Mouse (Mus musculus) hindbrain, embryonic 13.5 days (tissue): ENCODE measurements around the gene Cabcoco1. TPM values are rescaled to one million over a fixed set of nuclear protein-coding genes. Genes with fewer than 3 reads are reported as not detected.

Experiments
- ATAC-seq: fragments of 200-750 bp; cut with Nextera tagmentation; 2 replicates; pipeline ENCODE4 v1.8.0; 2017; ENCODE audit warnings: moderate TSS enrichment; ENCODE audit not compliant: low FRiP score
- H3K27ac ChIP-seq: fragments of 300-500 bp; sonication (generic); 2 replicates; pipeline ENCODE4 v1.5.1; 2015; ENCODE audit warnings: inconsistent platforms, mild to moderate bottlenecking, moderate library complexity
- H3K27me3 ChIP-seq: fragments of 300-500 bp; sonication (generic); 2 replicates; pipeline ENCODE4 v1.6.1; 2015; ENCODE audit warnings: mild to moderate bottlenecking, inconsistent platforms
- H3K36me3 ChIP-seq: fragments of 300-500 bp; sonication (generic); 2 replicates; pipeline ENCODE4 v1.6.1; 2015; ENCODE audit warnings: mild to moderate bottlenecking, inconsistent platforms
- H3K4me1 ChIP-seq: fragments of 300-500 bp; sonication (generic); replicated peaks from 2 replicates; pipeline ENCODE4 v1.6.1; 2015; ENCODE audit warnings: inconsistent platforms
- H3K4me2 ChIP-seq: fragments of 300-500 bp; sonication (generic); 2 replicates; pipeline ENCODE4 v1.6.1; 2015; ENCODE audit warnings: inconsistent platforms, mild to moderate bottlenecking, moderate library complexity
- H3K4me3 ChIP-seq: fragments of 300-500 bp; sonication (generic); 2 replicates; pipeline ENCODE4 v1.5.1; 2015; ENCODE audit warnings: mild to moderate bottlenecking, inconsistent platforms
- H3K9ac ChIP-seq: fragments of 300-500 bp; sonication (generic); 2 replicates; pipeline ENCODE4 v1.6.1; 2015; ENCODE audit warnings: mild to moderate bottlenecking, inconsistent platforms
- H3K9me3 ChIP-seq: fragments of 300-500 bp; sonication (generic); 2 replicates; pipeline ENCODE4 v1.6.1; 2016; ENCODE audit warnings: inconsistent platforms
- WGBS: fragments of 180-500 bp; shearing (Covaris S2); methylation state at CpG from one replicate; pipeline ENCODE4 v1.1.7; 2015; 5-methylcytosine and 5-hydroxymethylcytosine counted together
- polyA plus RNA-seq: library from polyadenylated mRNA; unstranded; fragments of >200 nt; fragmentation: Nextera tagmentation; extraction: Ambion mirVana; gene quantifications from 2 replicates; pipeline ENCODE4 v1.2.1, GENCODE M21; 2015

Gene Cabcoco1
- polyA plus RNA-seq, 1 experiment from 2014 or later = 1.6 TPM

DNA sequence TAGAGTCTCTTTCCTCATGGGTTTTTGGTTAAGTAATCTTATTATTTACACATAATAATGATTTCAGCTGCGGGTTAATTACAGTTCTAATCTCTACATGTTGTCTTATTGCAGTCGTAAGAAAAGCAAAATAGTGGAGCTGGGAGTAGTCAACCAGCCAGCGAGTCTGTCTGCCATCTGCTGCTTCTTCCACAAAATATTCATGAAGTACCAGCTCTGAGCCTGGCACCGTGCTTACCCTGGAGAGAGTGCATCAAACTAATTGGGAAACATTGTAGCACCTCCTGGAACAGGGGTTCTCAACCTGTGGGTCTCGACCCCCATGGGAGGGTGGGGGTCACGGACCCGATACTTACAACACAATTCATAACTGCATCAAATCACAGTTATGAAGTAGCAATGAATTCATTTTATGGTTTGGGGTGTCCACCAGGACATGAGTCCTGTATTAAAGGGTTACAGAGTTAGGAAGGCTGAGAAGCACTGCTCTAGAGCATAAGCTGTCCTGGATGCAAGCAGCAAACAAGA, 121.2 kb downstream of the Cabcoco1 start:
- H3K36me3 ChIP-seq = no peaks in the 10 kb centered on the region
- no peak overlapping the region for H3K4me3 ChIP-seq
- ATAC-seq = no peak
- H3K9me3 ChIP-seq = 0 out of 2 replicates have a peak, but pooled peaks cover 4% of the 10 kb centered on the region
- no peak overlapping the region for H3K27ac ChIP-seq
- H3K9ac ChIP-seq = no peak overlapping the region
- 76% methylated on average over 7 of the region's 7 CpGs for WGBS
- H3K4me2 ChIP-seq = no peak overlapping the region
- H3K4me1 ChIP-seq = no peaks in the 10 kb centered on the region
- H3K27me3 ChIP-seq = no peaks in the 10 kb centered on the region

DNA sequence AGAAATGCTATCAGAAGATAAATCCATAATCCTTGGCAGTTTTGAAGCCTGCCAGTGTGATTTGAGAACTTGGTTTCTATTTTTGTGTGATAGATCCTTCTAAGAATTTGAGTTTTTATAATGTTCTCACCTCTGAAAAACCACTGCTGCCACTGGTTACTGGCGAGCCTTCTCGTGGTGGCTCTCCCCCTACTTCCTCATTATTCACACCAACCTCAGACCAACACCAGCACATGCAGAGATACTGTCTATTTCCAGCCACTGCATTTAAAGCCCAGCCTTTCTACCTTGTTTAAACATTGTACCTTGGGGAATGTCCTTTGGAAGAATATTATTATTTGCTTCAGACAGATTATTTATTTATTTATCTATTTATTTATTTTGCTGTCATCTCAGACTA, 121.8 kb downstream of the Cabcoco1 start:
- WGBS = 74% methylated on average over 2 of the region's 2 CpGs
- no peak for ATAC-seq
- no peaks in the 10 kb centered on the region for H3K4me1 ChIP-seq
- H3K36me3 ChIP-seq = no peaks in the 10 kb centered on the region
- H3K4me2 ChIP-seq = no peak overlapping the region
- H3K27me3 ChIP-seq = no peaks in the 10 kb centered on the region
- H3K9ac ChIP-seq = no peak overlapping the region
- H3K4me3 ChIP-seq = no peak overlapping the region
- no peak overlapping the region for H3K27ac ChIP-seq
- H3K9me3 ChIP-seq = 0 out of 2 replicates have a peak, but pooled peaks cover 4% of the 10 kb centered on the region

DNA sequence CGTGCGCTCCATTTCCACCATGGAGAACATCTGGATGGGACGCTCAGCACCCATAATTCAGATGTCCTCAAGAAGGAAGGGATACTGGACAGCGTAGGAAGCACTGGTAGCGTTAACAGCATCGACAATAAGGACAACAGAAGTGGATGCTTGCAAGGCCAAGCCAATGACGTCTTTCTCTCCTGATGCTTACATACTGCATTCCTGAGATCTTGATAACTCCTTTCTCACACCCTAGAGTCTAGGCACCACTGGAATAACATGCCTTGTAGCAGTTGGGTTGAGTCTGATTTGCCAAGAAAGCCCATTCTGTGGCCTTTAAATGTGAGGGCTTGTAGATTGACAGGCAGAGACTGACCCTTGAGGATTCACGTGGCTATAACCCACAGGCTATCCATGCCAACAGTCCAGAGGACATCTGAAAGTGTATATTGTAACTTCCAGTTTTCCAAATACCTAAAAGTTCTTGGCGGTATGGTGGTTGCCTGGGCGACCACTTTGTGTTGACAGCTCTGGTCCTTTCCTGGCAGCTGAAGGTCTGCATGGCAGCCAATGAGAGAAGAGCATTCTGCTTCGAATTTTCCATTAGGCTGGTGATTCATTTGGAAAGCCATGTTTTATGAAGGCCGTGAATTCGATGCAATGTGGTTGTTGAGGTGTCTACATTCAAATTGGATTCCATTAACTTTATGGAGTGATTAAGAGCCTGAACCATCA, 124.5 kb downstream of the Cabcoco1 start:
- WGBS = 93% methylated on average over 13 of the region's 13 CpGs
- ATAC-seq = no peak
- Histone ChIP-seq H3K9ac (no peak overlapping the region), H3K4me1 (no peaks in the 10 kb centered on the region), H3K27me3 (no peaks in the 10 kb centered on the region), H3K4me2 (no peak overlapping the region), H3K9me3 (0 out of 2 replicates have a peak, but pooled peaks cover 4% of the 10 kb centered on the region), H3K36me3 (no peaks in the 10 kb centered on the region), H3K27ac (no peak overlapping the region), H3K4me3 (no peak overlapping the region)

DNA sequence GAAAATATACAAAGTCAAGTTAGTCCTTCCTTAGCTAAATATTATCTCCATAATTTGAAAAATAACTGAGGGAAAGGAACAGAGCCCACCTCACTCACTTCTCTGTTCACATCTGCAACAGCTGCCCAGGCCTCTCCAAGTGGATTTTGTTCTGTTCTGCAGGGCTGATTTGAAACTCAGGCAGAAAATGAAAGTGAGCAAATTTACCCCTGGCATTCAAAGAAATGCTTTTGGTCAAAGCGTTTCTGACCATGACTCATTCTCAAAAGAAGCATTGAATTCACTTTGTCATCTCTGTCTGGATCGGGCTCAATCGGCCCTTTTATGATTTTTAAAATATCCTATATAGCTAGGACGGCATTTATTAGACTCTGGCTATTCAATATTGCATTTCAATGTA, 135.8 kb downstream of the Cabcoco1 start:
- ATAC-seq = no peak
- no peaks in the 10 kb centered on the region for H3K27me3 ChIP-seq

DNA sequence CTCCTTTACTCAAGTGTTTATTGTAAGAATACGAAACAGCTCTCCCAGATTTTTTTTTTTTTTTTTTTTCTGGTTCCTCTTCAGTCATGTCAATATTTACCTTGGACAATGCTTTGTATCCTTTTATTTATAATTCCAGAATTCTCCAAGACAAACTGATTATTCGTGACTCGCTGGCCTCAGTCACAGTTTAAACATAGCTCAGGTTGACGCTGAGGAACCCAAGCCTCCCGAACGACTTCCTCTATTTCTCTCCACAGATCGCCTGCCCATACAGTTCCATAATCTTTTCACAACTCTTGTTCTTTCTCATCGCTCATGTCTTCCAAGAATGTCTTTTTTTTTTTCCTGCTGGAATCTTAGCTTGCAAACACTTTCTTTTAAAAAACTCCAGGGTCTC, 144.9 kb downstream of the Cabcoco1 start:
- no peak overlapping the region for H3K4me2 ChIP-seq
- 0 out of 2 replicates have a peak, but pooled peaks cover 4% of the 10 kb centered on the region for H3K9me3 ChIP-seq
- 82% methylated on average over 8 of the region's 8 CpGs for WGBS
- ATAC-seq = no peak
- no peak overlapping the region for H3K27ac ChIP-seq
- no peak overlapping the region for H3K9ac ChIP-seq
- no peaks in the 10 kb centered on the region for H3K4me1 ChIP-seq
- no peaks in the 10 kb centered on the region for H3K36me3 ChIP-seq
- H3K27me3 ChIP-seq = no peaks in the 10 kb centered on the region
- no peak overlapping the region for H3K4me3 ChIP-seq

More for the DNA sequence above, 135.8 kb downstream of the Cabcoco1 start:
- H3K4me3 ChIP-seq = no peak overlapping the region
- 82% methylated on average over 4 of the region's 4 CpGs for WGBS
- H3K27ac ChIP-seq = no peak overlapping the region
- H3K9me3 ChIP-seq = no peaks in the 10 kb centered on the region
- H3K4me1 ChIP-seq = no peaks in the 10 kb centered on the region
- H3K4me2 ChIP-seq = no peak overlapping the region
- H3K9ac ChIP-seq = no peak overlapping the region
- H3K36me3 ChIP-seq = no peaks in the 10 kb centered on the region

DNA sequence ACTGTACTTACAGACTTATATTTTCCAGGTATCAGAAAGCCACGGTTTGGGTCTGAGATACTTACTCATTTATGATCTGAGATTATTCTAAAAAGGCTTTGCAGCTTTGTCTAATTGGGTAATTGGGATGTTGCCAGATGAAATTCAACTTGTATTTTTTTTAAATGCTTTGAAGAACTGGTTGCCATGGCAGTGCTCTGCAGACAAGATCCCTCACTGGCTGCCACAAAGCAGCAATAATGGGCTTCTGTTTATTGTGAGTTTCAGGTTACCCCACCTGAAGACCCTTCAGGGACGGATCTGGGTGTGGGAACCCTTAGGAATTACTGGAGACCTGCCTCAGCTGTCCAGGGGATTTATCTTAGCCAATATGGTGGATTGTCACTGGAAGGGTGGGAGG, 145.6 kb downstream of the Cabcoco1 start:
- Histone ChIP-seq H3K4me2 (no peak overlapping the region), H3K36me3 (no peaks in the 10 kb centered on the region), H3K27me3 (no peaks in the 10 kb centered on the region), H3K4me3 (no peak overlapping the region), H3K9me3 (0 out of 2 replicates have a peak, but pooled peaks cover 4% of the 10 kb centered on the region), H3K27ac (no peak overlapping the region), H3K9ac (no peak overlapping the region), H3K4me1 (no peaks in the 10 kb centered on the region)
- 68% methylated on average over 2 of the region's 2 CpGs for WGBS
- ATAC-seq = no peak

DNA sequence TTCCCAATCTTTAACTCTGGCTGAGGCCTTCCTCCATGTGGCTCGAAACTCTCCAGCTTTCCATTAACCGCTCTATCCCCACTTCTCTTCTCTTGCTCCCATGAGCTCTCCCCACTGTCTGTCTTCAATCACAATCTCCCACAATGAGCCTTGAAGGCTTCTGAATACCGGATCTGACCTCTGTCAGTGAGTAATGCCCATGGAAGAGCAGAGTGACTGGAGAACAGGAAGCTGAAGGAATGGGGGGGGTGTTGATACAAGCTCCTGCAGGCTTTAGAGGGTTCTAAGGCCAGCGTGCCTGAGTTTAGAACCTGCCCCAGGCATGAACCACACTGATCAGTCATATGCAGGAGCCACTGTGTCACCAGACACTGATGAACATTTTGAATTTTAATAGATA, 150.1 kb downstream of the Cabcoco1 start:
- WGBS = 55% methylated on average over 4 of the region's 4 CpGs
- no peak overlapping the region for H3K4me3 ChIP-seq
- H3K27ac ChIP-seq = no peak overlapping the region
- no peak for ATAC-seq
- no peak overlapping the region for H3K9ac ChIP-seq
- H3K27me3 ChIP-seq = no peaks in the 10 kb centered on the region
- H3K9me3 ChIP-seq = no peaks in the 10 kb centered on the region
- no peak overlapping the region for H3K4me2 ChIP-seq
- no peaks in the 10 kb centered on the region for H3K4me1 ChIP-seq
- H3K36me3 ChIP-seq = no peaks in the 10 kb centered on the region

DNA sequence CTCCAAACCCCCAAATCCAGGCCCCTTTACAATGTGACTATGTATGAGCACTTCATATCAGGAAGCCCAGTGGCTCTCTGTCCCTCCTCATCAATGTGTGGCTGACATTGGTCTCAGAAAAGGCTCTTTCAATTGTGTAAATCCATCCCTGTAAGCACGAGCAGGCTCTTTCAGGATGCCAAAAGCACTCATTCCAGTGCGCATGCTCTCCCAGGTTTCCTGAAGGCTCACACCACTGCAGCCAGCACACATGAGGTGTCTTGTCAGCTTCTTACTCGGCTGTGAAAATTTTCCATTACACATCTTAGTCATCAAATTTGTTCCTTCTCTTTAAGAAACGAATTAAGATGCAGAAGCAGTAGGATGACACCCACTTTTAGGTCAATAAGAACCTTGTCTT, 152.9 kb downstream of the Cabcoco1 start:
- Histone ChIP-seq H3K27me3 (no peaks in the 10 kb centered on the region), H3K9ac (no peak overlapping the region), H3K9me3 (no peaks in the 10 kb centered on the region), H3K4me2 (no peak overlapping the region), H3K4me1 (no peaks in the 10 kb centered on the region), H3K27ac (no peak overlapping the region), H3K4me3 (no peak overlapping the region), H3K36me3 (no peaks in the 10 kb centered on the region)
- WGBS = 87% methylated on average over 4 of the region's 4 CpGs
- no peak for ATAC-seq

DNA sequence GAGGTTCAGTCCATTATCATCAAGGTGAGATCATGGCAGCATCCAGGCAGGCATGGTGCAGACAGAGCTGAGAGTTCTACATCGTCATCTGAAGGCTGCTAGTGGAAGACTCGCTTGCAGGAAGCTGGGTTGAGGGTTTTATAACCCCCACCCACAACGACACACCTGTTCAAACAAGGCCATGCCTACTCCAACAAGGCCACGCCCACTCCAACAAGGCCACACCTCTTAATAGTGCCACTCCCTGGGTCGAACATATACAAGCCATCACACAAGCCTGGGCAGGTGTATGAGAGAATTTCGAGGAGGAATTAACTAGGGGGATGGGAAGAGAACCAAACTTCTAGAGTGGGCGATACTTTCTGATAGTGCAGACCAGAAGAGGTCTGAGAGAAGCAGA, 153.6 kb downstream of the Cabcoco1 start:
- H3K9ac ChIP-seq = no peak overlapping the region
- H3K36me3 ChIP-seq = no peaks in the 10 kb centered on the region
- H3K4me1 ChIP-seq = no peaks in the 10 kb centered on the region
- H3K27ac ChIP-seq = no peak overlapping the region
- ATAC-seq = no peak
- WGBS = 90% methylated on average over 7 of the region's 7 CpGs
- no peak overlapping the region for H3K4me3 ChIP-seq
- no peaks in the 10 kb centered on the region for H3K9me3 ChIP-seq
- H3K27me3 ChIP-seq = no peaks in the 10 kb centered on the region
- no peak overlapping the region for H3K4me2 ChIP-seq

Other genes with a start within 250 kb of the Cabcoco1 start
- 5.9 and 6.6 TPM in 2 replicates for gene Tmem26, start 181.8 kb upstream of the Cabcoco1 start, polyA plus RNA-seq